Mouse (Mus musculus) liver, adult 2 months (tissue): ENCODE data around the gene Otud4. TPM values are rescaled to one million over a fixed set of nuclear protein-coding genes. Genes with fewer than 3 reads are reported as not detected.

Source experiments
- DNase-seq: peaks from one replicate; pipeline ENCODE4 v3.0.0-alpha.2; 2011; ENCODE audit warnings: low read depth, low spot score; ENCODE audit errors: extremely low read depth
- H3K27ac ChIP-seq: fragments of 200-500 bp; replicated peaks from 2 replicates; pipeline ENCODE4 v1.5.1; 2012; ENCODE audit warnings: low read depth, mild to moderate bottlenecking, control low read depth, inconsistent platforms, low read length; ENCODE audit not compliant: insufficient read depth
- H3K27me3 ChIP-seq: fragments of 200-500 bp; 2 replicates; pipeline ENCODE4 v1.6.1; 2012; ENCODE audit warnings: mild to moderate bottlenecking, moderate library complexity, low read length, inconsistent platforms; ENCODE audit not compliant: control insufficient read depth, insufficient read depth
- H3K36me3 ChIP-seq: fragments of 200-500 bp; 2 replicates; pipeline ENCODE4 v1.6.1; 2012; ENCODE audit warnings: low read length, inconsistent platforms; ENCODE audit not compliant: control insufficient read depth, insufficient read depth
- H3K4me1 ChIP-seq: fragments of 200-500 bp; 2 replicates; pipeline ENCODE4 v1.6.1; 2011; ENCODE audit warnings: low read length; ENCODE audit not compliant: control insufficient read depth, insufficient read depth
- H3K4me3 ChIP-seq: fragments of 200-500 bp; 2 replicates; pipeline ENCODE4 v1.5.1; 2011; ENCODE audit warnings: low read depth, mild to moderate bottlenecking, control low read depth, low read length, moderate library complexity; ENCODE audit not compliant: insufficient read depth
- H3K79me2 ChIP-seq: fragments of 200-500 bp; 2 replicates; pipeline ENCODE4 v1.6.1; 2012; ENCODE audit warnings: inconsistent platforms, mild to moderate bottlenecking, low read length, moderate library complexity; ENCODE audit not compliant: control insufficient read depth, insufficient read depth
- H3K9ac ChIP-seq: fragments of 200-500 bp; 2 replicates; pipeline ENCODE4 v1.6.1; 2012; ENCODE audit warnings: low read depth, mild to moderate bottlenecking, control low read depth, inconsistent platforms, low read length
- CTCF ChIP-seq: fragments of 200-500 bp; IDR thresholded peaks from 2 replicates; pipeline ENCODE4 v1.5.1; 2011; ENCODE audit warnings: low read depth, low read length, control low read depth
- POLR2A ChIP-seq: fragments of 200-500 bp; IDR thresholded peaks from 2 replicates; pipeline ENCODE4 v1.6.1; 2011; ENCODE audit warnings: low read length, control low read depth; ENCODE audit not compliant: insufficient read depth; ENCODE audit errors: extremely low read depth
- WGBS: fragments of 180-500 bp; shearing (Covaris S2); methylation state at CpG from one replicate; pipeline ENCODE4 v1.1.7; 2018; 5-methylcytosine and 5-hydroxymethylcytosine counted together
- polyA plus RNA-seq: library from polyadenylated mRNA; depleted of rRNA; stranded (reverse); fragments of >200 nt; gene quantifications from 2 replicates; pipeline ENCODE4 v1.2.3, GENCODE M21; 2012
- total RNA-seq: library from RNA; depleted of rRNA; stranded (reverse); fragments of >200 nt; gene quantifications from 2 replicates; pipeline ENCODE4 v1.2.3, GENCODE M21; 2014

Otud4 gene
- total and polyA plus RNA-seq, 2 experiments = 9.4 to 19.2 TPM

DNA sequence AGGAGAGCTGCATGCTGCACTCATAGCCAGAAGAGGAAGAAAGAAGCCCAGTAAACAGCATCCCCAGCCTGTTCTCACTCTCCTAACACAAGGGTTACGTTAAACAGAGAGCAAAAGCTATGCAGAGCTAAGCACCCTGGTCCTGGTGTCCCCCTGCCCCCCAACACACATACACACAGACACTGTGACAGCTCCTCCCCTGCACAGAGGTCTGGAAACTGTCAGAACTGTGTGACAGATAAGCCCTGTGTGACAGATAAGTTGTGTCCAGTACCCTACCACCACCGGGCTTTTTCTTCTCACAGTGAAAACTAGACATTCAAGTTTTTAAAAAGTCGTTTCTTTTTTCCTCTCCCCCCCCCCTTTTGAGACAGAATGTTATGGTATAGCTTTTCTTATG, 19.4 kb upstream of the Otud4 start:
- peak; percentile 11 for DNase-seq

DNA sequence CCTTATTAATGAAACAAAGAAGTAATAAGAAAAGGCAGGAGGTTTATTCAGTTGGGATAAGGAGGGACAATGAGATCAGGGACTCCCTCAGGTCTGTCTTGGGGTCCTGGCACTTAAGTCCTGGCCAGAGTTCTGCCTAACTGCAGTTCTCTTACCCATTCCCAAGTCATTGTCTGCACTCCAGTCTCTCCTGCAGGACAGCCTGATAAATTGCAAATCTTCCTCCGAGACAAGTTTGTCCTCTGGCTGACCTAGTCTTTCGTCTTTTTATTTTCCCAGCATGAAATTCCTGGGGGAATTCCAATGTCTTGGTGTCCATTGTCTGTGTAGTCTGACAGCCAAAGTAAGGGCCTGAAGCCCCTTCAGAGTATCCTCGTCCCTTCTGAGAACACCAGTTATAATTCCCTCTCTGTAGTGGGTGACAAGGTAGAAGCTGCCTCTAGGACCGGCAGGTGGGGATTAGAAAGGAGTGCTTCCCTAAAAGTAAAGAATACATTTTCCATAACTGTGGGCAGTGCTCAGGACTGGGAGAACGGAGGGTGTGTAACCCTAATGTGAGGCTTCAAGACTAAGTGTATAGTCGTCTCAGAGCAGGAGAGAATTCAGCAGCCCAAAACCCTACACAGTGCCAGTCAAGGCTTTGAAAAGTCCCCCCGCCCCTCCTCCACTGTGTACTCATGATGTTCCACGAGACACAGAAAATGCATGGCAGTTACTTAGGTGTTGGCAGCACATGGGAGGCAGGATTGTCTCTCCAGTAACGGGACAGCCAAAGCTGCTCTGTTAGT, 18.7 kb upstream of the Otud4 start:
- WGBS = 70% methylated on average over 9 of the region's 9 CpGs
- Histone ChIP-seq H3K9ac (no peak overlapping the region), H3K4me3 (no peak overlapping the region), H3K36me3 (no peaks in the 10 kb centered on the region), H3K4me1 (peaks cover 4% of the 10 kb centered on the region), H3K27ac (no peak overlapping the region), H3K27me3 (no peaks in the 10 kb centered on the region), H3K79me2 (no peaks in the 10 kb centered on the region)
- no peak for DNase-seq
- TF ChIP-seq CTCF (no peak), POLR2A (no peak)

More for the DNA sequence above, 19.4 kb upstream of the Otud4 start:
- no peak overlapping the region for H3K9ac ChIP-seq
- H3K27ac ChIP-seq = no peak overlapping the region
- H3K27me3 ChIP-seq = no peaks in the 10 kb centered on the region
- H3K4me1 ChIP-seq = peaks cover 4% of the 10 kb centered on the region
- TF ChIP-seq CTCF (no peak), POLR2A (no peak)
- H3K36me3 ChIP-seq = no peaks in the 10 kb centered on the region
- no peak overlapping the region for H3K4me3 ChIP-seq
- H3K79me2 ChIP-seq = no peaks in the 10 kb centered on the region
- WGBS = 42% methylated on average over 3 of the region's 3 CpGs

DNA sequence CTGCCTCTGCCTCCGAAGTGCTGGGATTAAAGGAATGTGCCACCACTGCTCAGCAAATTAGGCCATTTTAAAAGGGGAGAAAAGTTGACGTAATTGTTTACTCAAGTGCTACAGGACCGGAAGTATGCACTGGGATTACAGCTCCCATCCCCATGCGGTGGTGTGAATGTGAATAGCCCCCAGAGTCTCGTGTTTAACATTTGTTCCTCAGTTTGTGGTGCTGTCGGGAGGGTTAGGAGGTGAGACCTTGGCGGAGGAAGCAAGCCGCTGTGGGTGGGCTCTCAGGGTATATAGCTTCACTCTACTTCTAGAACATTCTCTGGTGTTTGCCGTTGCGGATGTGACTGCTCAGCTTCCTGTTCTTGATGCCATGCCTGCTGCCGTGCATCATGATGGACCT, 17.1 kb upstream of the Otud4 start:
- no peaks in the 10 kb centered on the region for H3K27me3 ChIP-seq
- no peak overlapping the region for H3K9ac ChIP-seq
- H3K4me3 ChIP-seq = no peak overlapping the region
- 75% methylated on average over 11 of the region's 11 CpGs for WGBS
- no peak for DNase-seq
- H3K4me1 ChIP-seq = no peaks in the 10 kb centered on the region
- no peaks in the 10 kb centered on the region for H3K79me2 ChIP-seq
- no peaks in the 10 kb centered on the region for H3K36me3 ChIP-seq
- TF ChIP-seq CTCF (no peak), POLR2A (no peak)
- no peak overlapping the region for H3K27ac ChIP-seq

DNA sequence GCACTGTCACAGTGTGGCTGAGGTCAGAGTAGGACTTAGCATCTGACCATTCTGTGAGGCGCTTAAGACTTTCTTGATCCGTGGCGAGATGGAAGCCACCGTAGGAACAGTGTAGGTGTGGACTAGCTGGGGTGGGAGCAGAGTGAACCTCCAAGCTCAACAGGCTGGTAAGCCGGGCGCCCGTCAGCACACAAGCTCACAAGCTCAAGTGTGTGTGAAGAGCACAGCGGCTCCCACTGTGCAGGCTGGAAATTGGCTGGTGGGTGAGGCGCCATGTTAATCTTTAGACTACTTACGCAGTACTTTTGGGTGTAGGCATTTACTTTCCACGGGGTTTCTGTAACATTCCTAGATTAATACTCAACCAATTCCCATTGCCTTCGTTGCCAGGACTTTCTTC, 16.1 kb upstream of the Otud4 start:
- H3K79me2 ChIP-seq = no peaks in the 10 kb centered on the region
- TF ChIP-seq POLR2A (no peak), CTCF (no peak)
- 90% methylated on average over 12 of the region's 12 CpGs for WGBS

DNA sequence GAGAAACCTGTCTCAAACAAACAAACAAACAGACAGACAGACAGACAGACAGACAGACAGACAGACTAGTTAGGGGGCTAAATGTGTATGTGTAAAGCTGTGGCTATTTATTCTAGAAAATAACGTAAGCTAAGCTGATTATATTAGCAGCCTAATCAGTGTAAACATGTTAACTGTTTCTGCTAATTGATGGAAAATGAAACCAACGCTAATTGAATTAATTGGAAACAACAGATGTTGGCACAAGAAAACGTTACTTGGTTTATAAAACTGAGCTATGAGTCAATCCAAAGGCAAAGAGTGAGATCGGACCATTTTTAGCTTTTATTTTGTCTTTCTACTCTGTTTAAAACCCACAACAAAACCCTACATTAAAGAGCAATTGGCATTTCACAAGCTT, 15.0 kb upstream of the Otud4 start:
- no peaks in the 10 kb centered on the region for H3K4me1 ChIP-seq
- no peak overlapping the region for H3K9ac ChIP-seq
- no peak overlapping the region for H3K4me3 ChIP-seq
- TF ChIP-seq CTCF = no peak
- no peak for TF ChIP-seq POLR2A
- H3K36me3 ChIP-seq = no peaks in the 10 kb centered on the region
- H3K27me3 ChIP-seq = no peaks in the 10 kb centered on the region
- whole genome bisulfite sequencing = 89% methylated on average over 4 of the region's 4 CpGs
- H3K27ac ChIP-seq = no peak overlapping the region
- DNase-seq = no peak
- no peaks in the 10 kb centered on the region for H3K79me2 ChIP-seq

More for the DNA sequence above, 16.1 kb upstream of the Otud4 start:
- Histone ChIP-seq H3K27me3 (no peaks in the 10 kb centered on the region), H3K4me1 (no peaks in the 10 kb centered on the region), H3K36me3 (no peaks in the 10 kb centered on the region), H3K27ac (no peak overlapping the region), H3K4me3 (no peak overlapping the region), H3K9ac (no peak overlapping the region)
- DNase-seq = no peak

DNA sequence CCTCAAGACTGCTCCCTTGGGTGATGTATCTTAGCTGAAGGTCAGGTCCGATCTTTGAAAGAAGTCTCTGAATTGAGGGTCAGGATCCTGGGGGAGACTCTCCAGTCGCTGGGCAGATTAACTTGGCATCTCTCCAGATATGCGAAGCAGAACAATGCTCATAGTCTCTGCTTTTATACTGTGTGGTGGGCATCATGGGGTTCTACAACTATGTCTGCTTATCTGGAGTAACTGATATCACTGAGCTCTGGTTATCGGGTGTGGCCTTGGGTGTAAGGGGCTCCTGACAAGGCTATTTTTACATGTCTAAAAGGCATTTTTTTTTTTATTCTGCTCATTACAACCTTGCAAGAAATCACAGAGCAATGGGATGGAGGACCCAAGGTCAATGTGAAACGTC, 13.2 kb upstream of the Otud4 start:
- no peaks in the 10 kb centered on the region for H3K4me1 ChIP-seq
- H3K27me3 ChIP-seq = no peaks in the 10 kb centered on the region
- H3K9ac ChIP-seq = no peak overlapping the region
- DNase-seq = no peak
- no peaks in the 10 kb centered on the region for H3K36me3 ChIP-seq
- TF ChIP-seq CTCF = no peak
- TF ChIP-seq POLR2A = no peak
- no peak overlapping the region for H3K4me3 ChIP-seq
- WGBS = 80% methylated on average over 5 of the region's 5 CpGs
- no peak overlapping the region for H3K27ac ChIP-seq
- H3K79me2 ChIP-seq = no peaks in the 10 kb centered on the region
